Mouse (Mus musculus) left cerebral cortex, postnatal 36 days (tissue): ENCODE measurements around the gene Gmds. TPM values are rescaled to one million over a fixed set of nuclear protein-coding genes. Genes with fewer than 3 reads are reported as not detected.

Experiments
- DNase-seq, 2 experiments: peaks; one replicate each; pipeline ENCODE4 v3.0.0; 2021 to 2022; ENCODE audit warnings: low spot score in 2 of 2, mixed read lengths in 1 of 2
- intact Hi-C: fragments of 180-260 bp; cut with DNase I; formaldehyde crosslinking; loops from one replicate; pipeline ENCODE4 v1.15.1; 2025
- total RNA-seq, 2 experiments: library from RNA; stranded (reverse); gene quantifications; 2 replicates each; pipeline ENCODE4 v1.2.3; 2021

Gmds gene
- total RNA-seq, 2 experiments from 2014 or later, result 10.3 to 12.8 TPM

GRCm38 (mm10) chr13:31828446-31828845, 510.1 kb downstream of the Gmds start:
- no peak for DNase-seq
- intact Hi-C loops, result no loop called here

GRCm38 (mm10) chr13:31827820-31828332, 510.7 kb downstream of the Gmds start:
- no peak for DNase-seq
- intact Hi-C loops, result no loop called here

GRCm38 (mm10) chr13:31827160-31827559, 511.4 kb downstream of the Gmds start:
- intact Hi-C loops, result no loop called here
- DNase-seq, result no peak

- intact Hi-C loops, result no loop called here
- DNase-seq, result no peak
Measured at GRCm38 (mm10) chr13:31825180-31825579, 513.4 kb downstream of the Gmds start.

GRCm38 (mm10) chr13:31823316-31823715, 515.2 kb downstream of the Gmds start:
- intact Hi-C loops, result no loop called here
- DNase-seq, result no peak

GRCm38 (mm10) chr13:31821050-31821449, 517.5 kb downstream of the Gmds start:
- DNase-seq, result no peak
- intact Hi-C loops, result no loop called here

GRCm38 (mm10) chr13:31820587-31821017, 517.9 kb downstream of the Gmds start:
- no peak for DNase-seq
- intact Hi-C loops, result no loop called here

GRCm38 (mm10) chr13:31819664-31820405, 518.7 kb downstream of the Gmds start:
- intact Hi-C loops, result no loop called here
- no peak for DNase-seq

GRCm38 (mm10) chr13:31818337-31818736, 520.2 kb downstream of the Gmds start:
- DNase-seq, result no peak
- intact Hi-C loops, result no loop called here

GRCm38 (mm10) chr13:31815383-31816003, 523.0 kb downstream of the Gmds start:
- intact Hi-C loops, result no loop called here
- no peak for DNase-seq

GRCm38 (mm10) chr13:31812701-31813100, 525.8 kb downstream of the Gmds start:
- intact Hi-C loops, result no loop called here
- DNase-seq, result no peak

GRCm38 (mm10) chr13:31811542-31812021, 527.0 kb downstream of the Gmds start:
- intact Hi-C loops, result no loop called here
- DNase-seq, result no peak

GRCm38 (mm10) chr13:31810693-31811541, 527.6 kb downstream of the Gmds start:
- no peak for DNase-seq
- intact Hi-C loops, result no loop called here

- no peak for DNase-seq
- intact Hi-C loops, result no loop called here
Measured at GRCm38 (mm10) chr13:31810375-31810692, 528.2 kb downstream of the Gmds start.

GRCm38 (mm10) chr13:31809701-31810100, 528.8 kb downstream of the Gmds start:
- intact Hi-C loops, result loop anchor here (5.0 to 10.0 kb wide), 2 partner anchors 145 to 252 kb away; partner anchors contain the start of genes A530084C06Rik and Foxq1
- DNase-seq, result no peak

GRCm38 (mm10) chr13:31808804-31809420, 529.6 kb downstream of the Gmds start:
- intact Hi-C loops, result loop anchor here (5.0 to 10.0 kb wide), 2 partner anchors 146 to 252 kb away; partner anchors contain the start of genes A530084C06Rik and Foxq1

GRCm38 (mm10) chr13:31808116-31808803, 530.3 kb downstream of the Gmds start:
- intact Hi-C loops, result loop anchor here (5.0 to 10.0 kb wide), 2 partner anchors 147 to 251 kb away; partner anchors contain the start of genes A530084C06Rik and Foxq1
- DNase-seq, result peak; percentile 21 to 24

More at GRCm38 (mm10) chr13:31808804-31809420, 529.6 kb downstream of the Gmds start:
- no peak for DNase-seq

GRCm38 (mm10) chr13:31807736-31808115, 530.8 kb downstream of the Gmds start:
- intact Hi-C loops, result loop anchor here (5.0 to 10.0 kb wide), 2 partner anchors 147 to 250 kb away; partner anchors contain the start of genes A530084C06Rik and Foxq1
- no peak for DNase-seq
